Mouse (Mus musculus) heart, adult 2 months (tissue): ENCODE results near the gene Sgk1.

Experiments used
- CTCF ChIP-seq: fragments of 200-600 bp; IDR thresholded peaks from 2 replicates; pipeline ENCODE4 v1.8.1; 2022; ENCODE audit warnings: antibody characterized with exemption, mild to moderate bottlenecking, moderate library complexity
- EP300 ChIP-seq: fragments of 200-500 bp; IDR thresholded peaks from 2 replicates; pipeline ENCODE4 v1.6.1; 2011; ENCODE audit warnings: low read depth, low read length, control low read depth; ENCODE audit not compliant: insufficient read depth

DNA sequence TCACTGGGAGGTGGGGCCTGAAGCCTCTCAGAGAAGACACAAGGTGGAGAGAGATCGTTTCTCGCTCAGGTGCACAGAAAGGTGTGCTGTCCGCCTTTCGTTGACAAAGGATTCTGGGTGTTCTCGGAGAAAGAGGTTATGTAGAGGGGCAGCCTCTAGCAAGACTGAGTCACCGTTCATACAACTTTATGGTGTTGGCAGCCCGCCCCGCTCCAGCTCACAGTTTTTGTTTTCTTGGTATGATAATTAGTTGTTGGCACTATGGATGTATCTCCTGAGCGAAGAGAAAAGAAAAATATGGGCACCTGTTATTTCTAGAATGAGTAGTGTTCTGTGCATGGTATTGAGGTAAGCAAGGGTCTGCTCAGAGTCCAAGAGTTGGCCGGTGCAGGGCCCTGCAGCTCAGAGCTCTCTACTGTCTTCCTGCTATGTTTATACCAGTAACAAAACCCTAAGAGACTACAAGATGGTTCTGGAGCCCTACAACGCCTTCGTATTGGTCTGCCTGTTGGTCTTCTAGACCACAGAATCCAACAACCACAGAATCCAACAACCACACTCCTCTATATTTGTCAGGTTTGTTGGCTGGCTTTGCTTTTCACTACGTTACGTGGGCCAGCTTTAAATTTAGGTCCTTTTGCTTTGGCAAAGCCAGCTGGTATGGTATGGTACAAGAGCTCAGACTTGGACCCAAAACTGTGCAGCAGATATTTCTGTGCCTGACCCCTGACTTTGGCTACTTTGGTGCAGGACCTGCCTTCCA is 28.2 kb upstream of the Sgk1 start:
- TF ChIP-seq EP300: no peak
- no peak for TF ChIP-seq CTCF
